Comparison of ENCODE assay signal across 11 mouse cellular contexts in genomic region chr11:116241744-116242235, GRCm38 (mm10). TPM values are rescaled to one million over a fixed set of nuclear protein-coding genes. Genes with fewer than 3 reads are reported as not detected.
DNase-seq lines count a peak whose midpoint lies in the region; ATAC-seq and TF ChIP-seq lines count a peak whose summit lies in the region.
"Had no signal": no experiment of that assay in that cellular context is flagged by ENCODE, and none has a peak within 500 bp of the region (broad histone marks: within the 10 kb centered on the region; RNA-seq: fewer than 3 reads in every experiment).

No protein-coding gene starts in this region.

- no peak overlapping the region for H3K4me3 ChIP-seq in kidney, adult 2 months (ENCODE audit: insufficient read depth, low read depth, low read length)
- H3K4me3 ChIP-seq in limb, embryonic 12.5 days (replicated peaks): no peak overlapping the region
- no peak overlapping the region for H3K4me3 ChIP-seq in forebrain, embryonic 14.5 days (ENCODE audit: low read depth, low read length)
- H3K4me3 ChIP-seq: limb, embryonic 15.5 days had no signal

- peak; percentile 27 for DNase-seq in ZHBTc4 (ENCODE audit: low read depth, low spot score)
- peak; percentile 68 for DNase-seq in embryo, embryonic 9.5 days (ENCODE audit: extremely low spot score)
- peak; percentile 80 for DNase-seq in kidney, adult 2 months
- no peak for DNase-seq in cerebellum, adult 8-10 months
- DNase-seq in forebrain, embryonic 14.5 days (ENCODE audit: low spot score): no peak
- no peak for DNase-seq in urinary bladder, postnatal 10 days (ENCODE audit: low spot score)

- TF ChIP-seq POLR2A in kidney, adult 2 months (IDR thresholded peaks at IDR 0.05; ENCODE audit: low read depth, low read length): no peak

- no peak overlapping the region for H3K9ac ChIP-seq in limb, embryonic 12.5 days (replicated peaks)
- H3K9ac ChIP-seq in forebrain, embryonic 14.5 days (ENCODE audit: low read length): no peak overlapping the region
- H3K9ac ChIP-seq: limb, embryonic 15.5 days had no signal

- 38% methylated on average over 12 of the region's 12 CpGs for WGBS in kidney, adult 2 months
- WGBS in limb, embryonic 12.5 days: 8% methylated on average over 12 of the region's 12 CpGs
- WGBS in forebrain, embryonic 14.5 days: 75% methylated on average over 12 of the region's 12 CpGs

- H3K36me3 ChIP-seq in kidney, adult 2 months (ENCODE audit: control insufficient read depth, insufficient read depth, low read length): peaks cover 4% of the 10 kb centered on the region; the same call in 1 of the 2 replicates
- H3K36me3 ChIP-seq in limb, embryonic 12.5 days: peaks cover 38% of the 10 kb centered on the region
- H3K36me3 ChIP-seq in forebrain, embryonic 14.5 days (ENCODE audit: control insufficient read depth, insufficient read depth, low read length): peaks cover 43% of the 10 kb centered on the region

- peaks cover 22% of the 10 kb centered on the region for H3K4me1 ChIP-seq in kidney, adult 2 months (ENCODE audit: control insufficient read depth, insufficient read depth, low read length)
- peaks cover 29% of the 10 kb centered on the region for H3K4me1 ChIP-seq in limb, embryonic 12.5 days (replicated peaks)
- no peaks in the 10 kb centered on the region for H3K4me1 ChIP-seq in forebrain, embryonic 14.5 days (ENCODE audit: control insufficient read depth, insufficient read depth, low read length)

- ATAC-seq in limb, embryonic 12.5 days (ENCODE audit: insufficient number of reproducible peaks, insufficient read depth, low FRiP score, low TSS enrichment, low read depth): no peak
- ATAC-seq in forebrain, embryonic 14.5 days: no peak

- peak overlapping the region; percentile 15; the same call in 1 of the 2 replicates for H3K4me2 ChIP-seq in limb, embryonic 12.5 days
- no peak overlapping the region for H3K4me2 ChIP-seq in forebrain, embryonic 14.5 days (ENCODE audit: low read length)
- H3K4me2 ChIP-seq: heart, embryonic 11.5 days; limb, embryonic 15.5 days had no signal

- H3K9me3 ChIP-seq in limb, embryonic 12.5 days: no peaks in the 10 kb centered on the region
- H3K9me3 ChIP-seq in forebrain, embryonic 14.5 days (replicated peaks; ENCODE audit: control insufficient read depth, low read length): no peaks in the 10 kb centered on the region
- H3K9me3 ChIP-seq: G1E; limb, embryonic 15.5 days had no signal

- TF ChIP-seq CTCF in kidney, adult 2 months (conservative IDR thresholded peaks at IDR 0.05; ENCODE audit: insufficient read depth, insufficient read length, low read depth, low read length): no peak

- H3K27me3 ChIP-seq in kidney, adult 2 months (replicated peaks; ENCODE audit: control insufficient read depth, insufficient read depth, low read length): no peaks in the 10 kb centered on the region
- H3K27me3 ChIP-seq in limb, embryonic 12.5 days: peaks cover 21% of the 10 kb centered on the region
- H3K27me3 ChIP-seq in forebrain, embryonic 14.5 days (replicated peaks; ENCODE audit: control insufficient read depth, insufficient read depth, low read length): peaks cover 10% of the 10 kb centered on the region; the same call in 1 of the 2 replicates

- H3K27ac ChIP-seq in kidney, adult 2 months (ENCODE audit: insufficient read depth, low read depth, low read length): no peak overlapping the region
- H3K27ac ChIP-seq in limb, embryonic 12.5 days: peak overlapping the region; percentile 82
- H3K27ac ChIP-seq in forebrain, embryonic 14.5 days (ENCODE audit: low read depth, low read length): no peak overlapping the region
- H3K27ac ChIP-seq: limb, embryonic 15.5 days had no signal

RNA-seq across cellular contexts. Expression of gene Evpl, which starts 3.9 kb away (rescaled TPM):
- 6.8 and 7.1 TPM in 2 replicates for polyA plus RNA-seq in kidney, adult 2 months (2012; rRNA removed)
- polyA plus RNA-seq in limb, embryonic 12.5 days (2016; fragmentation: Nextera tagmentation; extraction: Ambion mirVana): 2.4 and 3.3 TPM in 2 replicates
- 0.11 and 0.17 TPM in 2 replicates for polyA plus RNA-seq in forebrain, embryonic 14.5 days (2014; fragmentation: Nextera tagmentation; extraction: Ambion mirVana)

RNA-seq across cellular contexts. Expression of gene Srp68, which starts 32.2 kb away (rescaled TPM):
- polyA plus RNA-seq in kidney, adult 2 months (2012; rRNA removed): 53.7 and 53.8 TPM in 2 replicates
- 110 and 112 TPM in 2 replicates for polyA plus RNA-seq in limb, embryonic 12.5 days (2016; fragmentation: Nextera tagmentation; extraction: Ambion mirVana)
- polyA plus RNA-seq in forebrain, embryonic 14.5 days (2014; fragmentation: Nextera tagmentation; extraction: Ambion mirVana): 53.2 and 60.4 TPM in 2 replicates

RNA-seq across cellular contexts. Expression of gene Galr2, which starts 38.9 kb away (rescaled TPM):
- polyA plus RNA-seq in kidney, adult 2 months (2012; rRNA removed): 3.3 and 5.3 TPM in 2 replicates
- polyA plus RNA-seq in limb, embryonic 12.5 days (2016; fragmentation: Nextera tagmentation; extraction: Ambion mirVana): 0.20 TPM in 1 of 2 replicates, not detected in the other
- 0.09 and 0.11 TPM in 2 replicates for polyA plus RNA-seq in forebrain, embryonic 14.5 days (2014; fragmentation: Nextera tagmentation; extraction: Ambion mirVana)
- polyA plus RNA-seq: cortical plate, adult 2 months; G1E had no signal

RNA-seq across cellular contexts. Expression of gene Acox1, which starts 42.9 kb away (rescaled TPM):
- 251 and 265 TPM in 2 replicates for polyA plus RNA-seq in kidney, adult 2 months (2012; rRNA removed)
- polyA plus RNA-seq in limb, embryonic 12.5 days (2016; fragmentation: Nextera tagmentation; extraction: Ambion mirVana): 18.1 and 21.2 TPM in 2 replicates
- polyA plus RNA-seq in forebrain, embryonic 14.5 days (2014; fragmentation: Nextera tagmentation; extraction: Ambion mirVana): 48.1 and 56.3 TPM in 2 replicates

RNA-seq across cellular contexts. Expression of gene Ten1, which starts 43.1 kb away (rescaled TPM):
- polyA plus RNA-seq in kidney, adult 2 months (2012; rRNA removed): 20.1 and 21.0 TPM in 2 replicates
- 64.7 and 71.3 TPM in 2 replicates for polyA plus RNA-seq in limb, embryonic 12.5 days (2016; fragmentation: Nextera tagmentation; extraction: Ambion mirVana)
- polyA plus RNA-seq in forebrain, embryonic 14.5 days (2014; fragmentation: Nextera tagmentation; extraction: Ambion mirVana): 81.8 and 83.2 TPM in 2 replicates

Comparison
In these comparisons a context has a peak if more than half of its experiments do, and no peak if none do; other contexts are left out.
1. DNase-seq: peak in ZHBTc4 (single experiment), embryo, embryonic 9.5 days (single experiment) and kidney, adult 2 months (single experiment); none in cerebellum, adult 8-10 months (single experiment), forebrain, embryonic 14.5 days (single experiment) and urinary bladder, postnatal 10 days (single experiment).